Mouse (Mus musculus): ENCODE measurements around the gene Cbx4. TPM values are rescaled to one million over a fixed set of nuclear protein-coding genes. Genes with fewer than 3 reads are reported as not detected.

The Cbx4 gene
- polyA plus RNA-seq, 1 experiment from 2014 or later = 7.7 TPM

- WGBS (ENCODE audit: insufficient replicate concordance) = 7% methylated on average over 28 of the region's 28 CpGs
These were observed 2.1 kb downstream of the Cbx4 start for GRCm38 (mm10) chr11:119083724-119084445.

GRCm38 (mm10) chr11:119082638-119083599, 3.1 kb downstream of the Cbx4 start:
- Histone ChIP-seq H3K36me3 (ENCODE audit: control insufficient read depth, insufficient read depth, low read length) (peaks cover 9% of the 10 kb centered on the region), H3K4me2 (peak overlapping the region; percentile 91), H3K9me3 (replicated peaks; ENCODE audit: control insufficient read depth, low read length) (no peaks in the 10 kb centered on the region), H3K4me1 (ENCODE audit: control insufficient read depth, insufficient read depth, low read length) (peaks cover 71% of the 10 kb centered on the region), H3K27me3 (ENCODE audit: control insufficient read depth, insufficient read depth, low read length) (peaks cover 42% of the 10 kb centered on the region), H3K27ac (ENCODE audit: low read depth, low read length) (no peak overlapping the region), H3K9ac (ENCODE audit: low read depth, low read length) (peak overlapping the region; percentile 96; the same call in 1 of the 2 replicates), H3K4me3 (ENCODE audit: low read depth, low read length) (peak overlapping the region; percentile 84)
- WGBS (ENCODE audit: insufficient replicate concordance) = 16% methylated on average over 20 of the region's 20 CpGs
- ATAC-seq (replicated peaks; ENCODE audit: insufficient number of reproducible peaks, low FRiP score, low TSS enrichment) = no peak

More at GRCm38 (mm10) chr11:119083724-119084445, 2.1 kb downstream of the Cbx4 start:
- peak overlapping the region; percentile 96 for H3K9ac ChIP-seq (ENCODE audit: low read depth, low read length)
- H3K4me2 ChIP-seq = peak overlapping the region; percentile 91
- H3K36me3 ChIP-seq (ENCODE audit: control insufficient read depth, insufficient read depth, low read length) = peaks cover 9% of the 10 kb centered on the region
- ATAC-seq (replicated peaks; ENCODE audit: insufficient number of reproducible peaks, low FRiP score, low TSS enrichment) = no peak
- H3K27ac ChIP-seq (ENCODE audit: low read depth, low read length) = no peak overlapping the region
- peak overlapping the region; percentile 84 for H3K4me3 ChIP-seq (ENCODE audit: low read depth, low read length)
- peaks cover 67% of the 10 kb centered on the region for H3K4me1 ChIP-seq (ENCODE audit: control insufficient read depth, insufficient read depth, low read length)
- peaks cover 52% of the 10 kb centered on the region for H3K27me3 ChIP-seq (ENCODE audit: control insufficient read depth, insufficient read depth, low read length)
- no peaks in the 10 kb centered on the region for H3K9me3 ChIP-seq (replicated peaks; ENCODE audit: control insufficient read depth, low read length)

GRCm38 (mm10) chr11:119081839-119082637, 4.0 kb downstream of the Cbx4 start:
- H3K4me2 ChIP-seq = no peak overlapping the region
- H3K36me3 ChIP-seq (ENCODE audit: control insufficient read depth, insufficient read depth, low read length) = peaks cover 9% of the 10 kb centered on the region
- H3K4me3 ChIP-seq (ENCODE audit: low read depth, low read length) = no peak overlapping the region
- 29% methylated on average over 21 of the region's 21 CpGs for WGBS (ENCODE audit: insufficient replicate concordance)
- no peaks in the 10 kb centered on the region for H3K9me3 ChIP-seq (replicated peaks; ENCODE audit: control insufficient read depth, low read length)
- peaks cover 33% of the 10 kb centered on the region for H3K27me3 ChIP-seq (ENCODE audit: control insufficient read depth, insufficient read depth, low read length)
- no peak for ATAC-seq (replicated peaks; ENCODE audit: insufficient number of reproducible peaks, low FRiP score, low TSS enrichment)
- H3K27ac ChIP-seq (ENCODE audit: low read depth, low read length) = no peak overlapping the region
- H3K9ac ChIP-seq (ENCODE audit: low read depth, low read length) = no peak overlapping the region
- peaks cover 63% of the 10 kb centered on the region for H3K4me1 ChIP-seq (ENCODE audit: control insufficient read depth, insufficient read depth, low read length)

- Histone ChIP-seq H3K36me3 (ENCODE audit: control insufficient read depth, insufficient read depth, low read length) (peaks cover 9% of the 10 kb centered on the region), H3K4me1 (ENCODE audit: control insufficient read depth, insufficient read depth, low read length) (peaks cover 61% of the 10 kb centered on the region), H3K9me3 (replicated peaks; ENCODE audit: control insufficient read depth, low read length) (no peaks in the 10 kb centered on the region), H3K27me3 (ENCODE audit: control insufficient read depth, insufficient read depth, low read length) (peaks cover 33% of the 10 kb centered on the region), H3K27ac (ENCODE audit: low read depth, low read length) (no peak overlapping the region), H3K4me2 (no peak overlapping the region), H3K4me3 (ENCODE audit: low read depth, low read length) (0 out of 2 replicates have a peak overlapping the region, but pooled peaks have one; percentile 5), H3K9ac (ENCODE audit: low read depth, low read length) (no peak overlapping the region)
- 35% methylated on average over 47 of the region's 47 CpGs for WGBS (ENCODE audit: insufficient replicate concordance)
- no peak for ATAC-seq (replicated peaks; ENCODE audit: insufficient number of reproducible peaks, low FRiP score, low TSS enrichment)
These were observed 4.7 kb downstream of the Cbx4 start for GRCm38 (mm10) chr11:119081148-119081838.

- peaks cover 38% of the 10 kb centered on the region for H3K27me3 ChIP-seq (ENCODE audit: control insufficient read depth, insufficient read depth, low read length)
- whole genome bisulfite sequencing (ENCODE audit: insufficient replicate concordance) = 39% methylated on average over 33 of the region's 33 CpGs
- H3K9me3 ChIP-seq (replicated peaks; ENCODE audit: control insufficient read depth, low read length) = no peaks in the 10 kb centered on the region
- 0 out of 2 replicates have a peak overlapping the region, but pooled peaks have one; percentile 5 for H3K4me3 ChIP-seq (ENCODE audit: low read depth, low read length)
- ATAC-seq (replicated peaks; ENCODE audit: insufficient number of reproducible peaks, low FRiP score, low TSS enrichment) = no peak
- H3K9ac ChIP-seq (ENCODE audit: low read depth, low read length) = no peak overlapping the region
- H3K27ac ChIP-seq (ENCODE audit: low read depth, low read length) = no peak overlapping the region
- H3K4me2 ChIP-seq = no peak overlapping the region
- peaks cover 9% of the 10 kb centered on the region for H3K36me3 ChIP-seq (ENCODE audit: control insufficient read depth, insufficient read depth, low read length)
- peaks cover 61% of the 10 kb centered on the region for H3K4me1 ChIP-seq (ENCODE audit: control insufficient read depth, insufficient read depth, low read length)
These were observed 5.4 kb downstream of the Cbx4 start for GRCm38 (mm10) chr11:119080461-119081147.

- 42% methylated on average over 7 of the region's 7 CpGs for WGBS (ENCODE audit: insufficient replicate concordance)
- no peak; the same call in 1 of the 2 replicates for ATAC-seq (replicated peaks; ENCODE audit: insufficient number of reproducible peaks, low FRiP score, low TSS enrichment)
- peaks cover 41% of the 10 kb centered on the region for H3K27me3 ChIP-seq (ENCODE audit: control insufficient read depth, insufficient read depth, low read length)
- no peaks in the 10 kb centered on the region for H3K9me3 ChIP-seq (replicated peaks; ENCODE audit: control insufficient read depth, low read length)
- H3K36me3 ChIP-seq (ENCODE audit: control insufficient read depth, insufficient read depth, low read length) = peaks cover 9% of the 10 kb centered on the region
- peak overlapping the region; percentile 46 for H3K9ac ChIP-seq (ENCODE audit: low read depth, low read length)
- H3K4me2 ChIP-seq = peak overlapping the region; percentile 45
- peaks cover 57% of the 10 kb centered on the region for H3K4me1 ChIP-seq (ENCODE audit: control insufficient read depth, insufficient read depth, low read length)
- peak overlapping the region; percentile 54 for H3K27ac ChIP-seq (ENCODE audit: low read depth, low read length)
- H3K4me3 ChIP-seq (ENCODE audit: low read depth, low read length) = no peak overlapping the region
These were observed 6.6 kb downstream of the Cbx4 start for GRCm38 (mm10) chr11:119079445-119079837.

- Histone ChIP-seq H3K9me3 (replicated peaks; ENCODE audit: control insufficient read depth, low read length) (no peaks in the 10 kb centered on the region), H3K4me1 (ENCODE audit: control insufficient read depth, insufficient read depth, low read length) (peaks cover 52% of the 10 kb centered on the region), H3K4me2 (peak overlapping the region; percentile 45), H3K27ac (ENCODE audit: low read depth, low read length) (peak overlapping the region; percentile 54), H3K4me3 (ENCODE audit: low read depth, low read length) (0 out of 2 replicates have a peak overlapping the region, but pooled peaks have one; percentile 11), H3K27me3 (ENCODE audit: control insufficient read depth, insufficient read depth, low read length) (peaks cover 41% of the 10 kb centered on the region), H3K9ac (ENCODE audit: low read depth, low read length) (peak overlapping the region; percentile 46), H3K36me3 (ENCODE audit: control insufficient read depth, insufficient read depth, low read length) (peaks cover 9% of the 10 kb centered on the region)
- 4% methylated on average over 24 of the region's 27 CpGs for WGBS (ENCODE audit: insufficient replicate concordance)
- ATAC-seq (replicated peaks; ENCODE audit: insufficient number of reproducible peaks, low FRiP score, low TSS enrichment) = no peak
These were observed 7.2 kb downstream of the Cbx4 start for GRCm38 (mm10) chr11:119078691-119079444.
